Mouse (Mus musculus) midbrain, embryonic 14.5 days (tissue): Measurements from ENCODE around the gene Gm12248. TPM values are rescaled to one million over a fixed set of nuclear protein-coding genes. Genes with fewer than 3 reads are reported as not detected.

Experiments used
- ATAC-seq: fragments of 200-750 bp; cut with Nextera tagmentation; 2 replicates; pipeline ENCODE4 v1.8.0; 2017; ENCODE audit warnings: moderate number of reproducible peaks, moderate library complexity; ENCODE audit not compliant: low FRiP score, low TSS enrichment
- DNase-seq: peaks from one replicate; pipeline ENCODE4 v3.0.0-alpha.2; 2015
- H3K27ac ChIP-seq: fragments of 300-500 bp; sonication (generic); replicated peaks from 2 replicates; pipeline ENCODE4 v1.5.1; 2014; ENCODE audit warnings: mild to moderate bottlenecking, low read depth, low read length, moderate library complexity
- H3K27me3 ChIP-seq: fragments of 300-500 bp; sonication (generic); 2 replicates; pipeline ENCODE4 v1.6.1; 2014; ENCODE audit warnings: low read length, control low read depth, mixed read lengths; ENCODE audit not compliant: control insufficient read depth, insufficient read depth
- H3K36me3 ChIP-seq: fragments of 300-500 bp; sonication (generic); 2 replicates; pipeline ENCODE4 v1.6.1; 2014; ENCODE audit warnings: low read length, control low read depth; ENCODE audit not compliant: control insufficient read depth, insufficient read depth
- H3K4me1 ChIP-seq: fragments of 300-500 bp; sonication (generic); 2 replicates; pipeline ENCODE4 v1.6.1; 2014; ENCODE audit warnings: mild to moderate bottlenecking, antibody characterized with exemption, low read length, control low read depth; ENCODE audit not compliant: control insufficient read depth, insufficient read depth
- H3K4me2 ChIP-seq: fragments of 300-500 bp; sonication (generic); 2 replicates; pipeline ENCODE4 v1.6.1; 2014; ENCODE audit warnings: mild to moderate bottlenecking, low read length, moderate library complexity
- H3K4me3 ChIP-seq: fragments of 300-500 bp; sonication (generic); replicated peaks from 2 replicates; pipeline ENCODE4 v1.5.1; 2014; ENCODE audit warnings: low read depth, low read length
- H3K9ac ChIP-seq: fragments of 300-500 bp; sonication (generic); replicated peaks from 2 replicates; pipeline ENCODE4 v1.6.1; 2014; ENCODE audit warnings: mild to moderate bottlenecking, low read length, moderate library complexity
- H3K9me3 ChIP-seq: fragments of 300-500 bp; sonication (generic); 2 replicates; pipeline ENCODE4 v1.6.1; 2016; ENCODE audit warnings: low read length, control low read depth, mixed read lengths; ENCODE audit not compliant: control insufficient read depth
- WGBS: fragments of 180-500 bp; shearing (Covaris S2); extraction: QIAGEN DNeasy Blood & Tissue Kit; methylation state at CpG from one replicate; pipeline ENCODE4 v1.1.7; 2014; 5-methylcytosine and 5-hydroxymethylcytosine counted together
- polyA plus RNA-seq: library from polyadenylated mRNA; unstranded; fragments of >200 nt; fragmentation: Nextera tagmentation; extraction: Ambion mirVana; gene quantifications from 2 replicates; pipeline ENCODE4 v1.2.1, GENCODE M21; 2014

The Gm12248 gene
- polyA plus RNA-seq, 1 experiment from 2014 or later, result not detected

GRCm38 (mm10) chr11:58097621-58098365 is 4.9 kb upstream of the Gm12248 start:
- ATAC-seq, result no peak
- Histone ChIP-seq H3K27ac (no peak overlapping the region), H3K4me1 (no peaks in the 10 kb centered on the region; the same call in 1 of the 2 replicates), H3K9ac (0 out of 2 replicates have a peak overlapping the region, but pooled peaks have one; percentile 23), H3K4me3 (peak overlapping the region; percentile 26), H3K36me3 (no peaks in the 10 kb centered on the region), H3K4me2 (peak overlapping the region; percentile 54), H3K27me3 (no peaks in the 10 kb centered on the region), H3K9me3 (no peaks in the 10 kb centered on the region)
- 2% methylated on average over 34 of the region's 38 CpGs for WGBS
- DNase-seq, result peak; percentile 12

GRCm38 (mm10) chr11:58096821-58097620 is 4.1 kb upstream of the Gm12248 start:
- ATAC-seq, result no peak
- H3K4me1 ChIP-seq, result no peaks in the 10 kb centered on the region; the same call in 1 of the 2 replicates
- WGBS, result 53% methylated on average over 20 of the region's 20 CpGs
- H3K27me3 ChIP-seq, result no peaks in the 10 kb centered on the region
- no peak overlapping the region for H3K9ac ChIP-seq
- no peak overlapping the region for H3K4me3 ChIP-seq
- H3K27ac ChIP-seq, result no peak overlapping the region
- peak; percentile 18 for DNase-seq
- no peaks in the 10 kb centered on the region for H3K9me3 ChIP-seq
- H3K36me3 ChIP-seq, result no peaks in the 10 kb centered on the region
- H3K4me2 ChIP-seq, result peak overlapping the region; percentile 54

DNA sequence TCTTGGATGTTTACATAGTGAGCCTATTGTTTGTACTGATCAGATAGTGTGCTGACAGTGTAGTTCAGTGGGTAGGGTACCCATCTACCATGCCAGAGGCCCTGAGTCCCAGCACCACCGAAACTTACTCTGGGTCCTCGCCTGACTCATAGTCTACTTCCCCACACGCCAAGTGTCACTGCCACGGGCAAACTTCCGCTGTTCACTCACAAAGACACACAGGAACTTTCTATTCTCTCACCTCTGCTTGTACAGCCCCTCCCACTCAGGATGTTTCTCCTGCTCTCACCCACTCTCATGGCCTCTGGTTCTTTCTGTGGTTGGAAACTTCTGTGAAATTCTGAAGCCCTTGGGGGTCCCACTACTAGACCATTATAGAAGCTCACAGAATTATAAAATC is 3.2 kb upstream of the Gm12248 start:
- Histone ChIP-seq H3K9me3 (no peaks in the 10 kb centered on the region), H3K36me3 (no peaks in the 10 kb centered on the region), H3K27me3 (no peaks in the 10 kb centered on the region), H3K9ac (no peak overlapping the region), H3K27ac (no peak overlapping the region), H3K4me3 (no peak overlapping the region), H3K4me1 (no peaks in the 10 kb centered on the region; the same call in 1 of the 2 replicates), H3K4me2 (no peak overlapping the region)
- DNase-seq (no peak), ATAC-seq (no peak)
- 89% methylated on average over 5 of the region's 5 CpGs for WGBS

DNA sequence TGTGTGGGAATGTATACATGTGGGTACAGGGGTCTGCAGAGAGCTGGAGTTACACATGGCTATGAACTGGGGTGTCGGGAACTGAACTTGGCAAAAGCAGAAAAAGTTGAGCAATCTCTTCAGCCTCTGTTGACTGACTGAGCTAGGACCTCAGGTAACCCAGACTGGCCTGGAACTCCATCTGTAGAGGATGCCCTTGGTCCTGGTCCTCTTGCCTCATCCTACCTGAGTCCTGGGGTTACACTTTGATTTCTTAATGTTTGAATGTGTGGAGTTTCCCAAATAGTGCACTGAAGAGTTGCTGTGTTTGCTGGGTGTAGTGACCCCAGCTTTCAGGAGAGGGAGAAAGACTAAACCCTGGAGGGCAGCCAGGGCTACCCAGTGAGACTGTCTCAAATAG is 2.6 kb upstream of the Gm12248 start:
- no peak for DNase-seq
- Histone ChIP-seq H3K4me2 (no peak overlapping the region), H3K36me3 (no peaks in the 10 kb centered on the region), H3K9ac (no peak overlapping the region), H3K9me3 (no peaks in the 10 kb centered on the region), H3K27ac (no peak overlapping the region), H3K4me3 (no peak overlapping the region), H3K27me3 (no peaks in the 10 kb centered on the region), H3K4me1 (no peaks in the 10 kb centered on the region; the same call in 1 of the 2 replicates)
- 97% methylated on average over 1 of the region's 1 CpGs for WGBS
- no peak for ATAC-seq

DNA sequence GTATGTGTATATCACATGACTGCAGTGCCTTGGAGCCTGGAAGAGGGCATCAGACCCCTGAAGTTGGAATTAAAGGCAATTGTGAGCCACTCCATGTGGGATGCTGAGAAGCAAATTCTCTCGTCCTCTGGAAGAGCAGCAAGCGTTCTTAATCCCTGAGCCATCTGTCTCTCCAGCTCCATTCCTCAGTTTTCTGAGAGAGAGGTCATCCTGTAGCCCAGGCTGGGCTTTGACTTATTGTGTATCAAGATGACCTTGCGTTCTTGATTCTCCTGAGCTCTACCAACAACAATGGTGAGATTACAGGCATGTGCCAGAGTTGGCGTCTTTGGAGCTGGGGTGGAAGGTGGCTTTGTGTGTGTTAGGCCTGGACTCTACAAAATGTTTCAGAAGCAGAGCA is 1.8 kb upstream of the Gm12248 start:
- Histone ChIP-seq H3K4me2 (no peak overlapping the region), H3K9me3 (no peaks in the 10 kb centered on the region), H3K4me3 (no peak overlapping the region), H3K4me1 (no peaks in the 10 kb centered on the region; the same call in 1 of the 2 replicates), H3K27me3 (no peaks in the 10 kb centered on the region), H3K9ac (no peak overlapping the region), H3K27ac (no peak overlapping the region), H3K36me3 (no peaks in the 10 kb centered on the region)
- 42% methylated on average over 4 of the region's 4 CpGs for WGBS
- ATAC-seq (no peak), DNase-seq (no peak)

DNA sequence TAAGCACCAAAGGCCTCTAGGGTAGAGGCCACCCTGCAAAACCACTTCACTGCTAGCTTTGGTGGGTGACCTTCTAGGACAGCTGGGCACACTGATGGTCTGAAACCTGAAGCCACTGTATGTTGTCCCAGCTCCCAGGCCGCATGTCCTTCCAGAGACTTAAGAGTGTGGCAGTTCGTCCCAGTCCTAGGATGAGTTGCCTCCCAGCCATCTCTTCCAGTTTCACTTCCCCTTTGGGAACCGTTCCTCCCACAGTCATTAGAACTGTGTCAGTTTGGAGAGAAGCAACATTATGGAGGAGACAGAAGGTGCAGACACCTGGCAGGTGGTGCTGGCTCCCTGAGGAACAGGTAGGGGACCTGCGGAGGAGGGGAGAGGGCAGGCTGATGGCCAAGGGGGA is 393 bp downstream of the Gm12248 start:
- H3K36me3 ChIP-seq, result no peaks in the 10 kb centered on the region
- DNase-seq (no peak), ATAC-seq (no peak)
- H3K27ac ChIP-seq, result no peak overlapping the region
- H3K27me3 ChIP-seq, result no peaks in the 10 kb centered on the region
- H3K9me3 ChIP-seq, result no peaks in the 10 kb centered on the region
- H3K4me1 ChIP-seq, result no peaks in the 10 kb centered on the region
- H3K4me3 ChIP-seq, result no peak overlapping the region
- no peak overlapping the region for H3K4me2 ChIP-seq
- no peak overlapping the region for H3K9ac ChIP-seq
- 66% methylated on average over 4 of the region's 4 CpGs for WGBS

DNA sequence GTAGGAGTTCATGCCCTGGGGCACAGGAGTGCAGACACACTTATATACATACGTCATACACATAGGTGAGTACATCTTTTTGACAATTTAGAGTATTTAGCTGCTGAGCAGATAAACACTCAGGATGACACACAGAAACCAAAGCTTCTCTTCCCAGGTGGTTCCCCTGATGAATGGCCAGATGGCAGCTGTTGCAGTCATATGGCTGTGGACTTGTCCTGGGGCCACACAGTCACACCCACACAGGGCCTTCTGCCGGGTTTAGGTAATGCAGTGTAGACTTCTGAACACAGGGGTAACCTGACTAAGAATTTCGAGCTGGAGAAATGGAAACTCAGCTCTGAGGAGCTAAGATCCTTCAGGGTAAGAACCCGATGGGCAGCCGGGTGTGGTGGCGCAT is 11.2 kb downstream of the Gm12248 start:
- H3K36me3 ChIP-seq, result no peaks in the 10 kb centered on the region
- H3K4me2 ChIP-seq, result no peak overlapping the region
- no peaks in the 10 kb centered on the region for H3K4me1 ChIP-seq
- DNase-seq (no peak), ATAC-seq (no peak)
- H3K9me3 ChIP-seq, result no peaks in the 10 kb centered on the region
- no peaks in the 10 kb centered on the region for H3K27me3 ChIP-seq
- WGBS, result 91% methylated on average over 6 of the region's 6 CpGs
- no peak overlapping the region for H3K27ac ChIP-seq
- no peak overlapping the region for H3K4me3 ChIP-seq
- H3K9ac ChIP-seq, result no peak overlapping the region

GRCm38 (mm10) chr11:58077270-58077669 is 15.7 kb downstream of the Gm12248 start:
- no peak overlapping the region for H3K27ac ChIP-seq
- H3K9me3 ChIP-seq, result no peaks in the 10 kb centered on the region
- no peak overlapping the region for H3K4me2 ChIP-seq
- no peaks in the 10 kb centered on the region for H3K36me3 ChIP-seq
- ATAC-seq (no peak), DNase-seq (no peak)
- 64% methylated on average over 4 of the region's 4 CpGs for WGBS
- H3K27me3 ChIP-seq, result no peaks in the 10 kb centered on the region
- H3K9ac ChIP-seq, result no peak overlapping the region
- H3K4me1 ChIP-seq, result no peaks in the 10 kb centered on the region
- H3K4me3 ChIP-seq, result no peak overlapping the region
